Mouse (Mus musculus) bone marrow macrophage, adult 2 months (primary cell): Measurements from ENCODE around the gene Ttc28. TPM values are rescaled to one million over a fixed set of nuclear protein-coding genes. Genes with fewer than 3 reads are reported as not detected.

ENCODE experiments used
- H3K27ac ChIP-seq: 2 replicates; pipeline ENCODE4 v1.5.1; 2012; ENCODE audit warnings: low read depth, low read length; ENCODE audit not compliant: insufficient read depth
- H3K4me1 ChIP-seq: 2 replicates; pipeline ENCODE4 v1.6.1; 2012; ENCODE audit warnings: low read length; ENCODE audit not compliant: control insufficient read depth, insufficient read depth
- H3K4me3 ChIP-seq: 2 replicates; pipeline ENCODE4 v1.5.1; 2012; ENCODE audit warnings: mild to moderate bottlenecking, low read length, moderate library complexity; ENCODE audit not compliant: insufficient read depth
- CTCF ChIP-seq: IDR thresholded peaks from 2 replicates; pipeline ENCODE4 v1.5.1; 2012; ENCODE audit warnings: low read depth, mild to moderate bottlenecking, low read length, moderate library complexity
- POLR2A ChIP-seq: IDR thresholded peaks from 2 replicates; pipeline ENCODE4 v1.6.1; 2012; ENCODE audit warnings: mild to moderate bottlenecking, low read depth, low read length, borderline replicate concordance
- polyA plus RNA-seq: library from polyadenylated mRNA; stranded (reverse); fragments of >200 nt; gene quantifications from 2 replicates; pipeline ENCODE4 v1.2.4, GENCODE M21; 2012; ENCODE audit not compliant: missing spikeins, insufficient read depth, insufficient read length

Gene Ttc28
- polyA plus RNA-seq, 1 experiment = 1.7 TPM

DNA sequence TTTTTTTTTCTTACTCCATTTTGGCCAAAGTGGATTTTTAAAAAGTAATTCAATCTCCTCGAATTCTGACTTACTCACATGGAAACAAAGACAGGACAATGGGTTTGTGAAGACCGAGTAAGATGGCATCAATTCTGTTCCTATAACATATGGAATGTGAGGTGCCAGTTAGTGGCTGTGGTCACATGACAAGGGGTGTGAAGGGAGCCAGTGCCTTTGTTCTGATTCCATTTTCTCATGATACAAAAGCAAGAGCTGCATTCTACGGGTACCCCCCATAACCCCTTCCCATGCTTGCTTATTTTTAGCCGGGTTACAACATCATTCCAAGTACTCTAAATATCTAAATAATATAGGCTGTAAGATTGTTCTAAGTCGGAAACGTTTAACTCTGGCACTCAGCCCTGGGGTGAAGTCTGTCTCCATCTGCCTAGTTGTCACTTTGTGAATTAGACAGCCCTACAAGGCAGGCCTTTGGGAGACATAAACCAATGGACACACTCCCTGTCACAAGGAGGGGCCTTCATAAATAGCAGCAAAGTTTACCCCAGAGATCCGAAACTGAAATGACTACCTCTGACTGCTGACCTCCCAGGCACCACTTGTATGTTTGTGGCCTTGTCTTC is 157.6 kb downstream of the Ttc28 start:
- no peak overlapping the region for H3K27ac ChIP-seq
- H3K4me3 ChIP-seq = no peak overlapping the region
- no peak for TF ChIP-seq CTCF
- no peak for TF ChIP-seq POLR2A
- H3K4me1 ChIP-seq = no peaks in the 10 kb centered on the region

DNA sequence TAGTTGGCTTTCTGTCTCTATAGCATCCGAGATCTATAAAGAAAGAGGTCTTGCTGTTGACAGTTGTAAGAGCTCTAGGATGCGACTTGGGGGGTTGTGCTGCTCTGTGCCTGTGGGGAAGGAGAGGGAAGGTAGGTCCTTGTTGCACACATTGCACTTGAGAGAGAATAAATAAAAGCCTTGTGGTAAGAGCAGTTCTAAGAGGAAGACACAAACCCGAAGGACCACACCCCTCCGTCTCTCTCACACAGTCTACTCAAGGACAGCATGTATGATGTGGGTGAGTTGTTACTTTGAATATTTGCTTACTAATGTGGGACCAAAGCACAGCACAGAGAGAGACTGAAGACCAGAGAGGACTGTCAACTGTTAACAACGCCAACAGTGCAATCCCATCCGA is 160.2 kb downstream of the Ttc28 start:
- TF ChIP-seq CTCF = no peak
- TF ChIP-seq POLR2A = no peak
- peaks cover 10% of the 10 kb centered on the region for H3K4me1 ChIP-seq
- no peak overlapping the region for H3K4me3 ChIP-seq
- no peak overlapping the region for H3K27ac ChIP-seq

DNA sequence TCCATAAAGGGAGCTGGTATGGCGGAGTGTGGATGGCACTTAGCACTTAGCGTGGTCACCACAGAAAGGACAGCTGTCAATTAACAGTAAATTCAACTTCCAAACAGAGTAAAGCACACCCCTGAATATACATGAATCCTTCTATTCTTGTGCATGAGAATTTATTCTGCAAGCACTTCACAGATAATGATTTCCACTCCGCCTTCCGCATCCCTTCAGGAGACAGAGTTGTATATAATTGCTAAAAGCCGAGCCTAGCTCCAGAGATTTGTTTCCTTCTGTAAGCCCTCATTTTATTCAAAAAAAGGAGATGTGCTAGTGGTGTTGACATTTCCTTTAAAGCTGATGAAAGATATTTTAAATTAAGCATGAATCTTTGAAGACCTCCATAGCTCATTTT is 162.3 kb downstream of the Ttc28 start:
- no peak for TF ChIP-seq CTCF
- no peak for TF ChIP-seq POLR2A
- no peak overlapping the region for H3K27ac ChIP-seq
- H3K4me1 ChIP-seq = peaks cover 11% of the 10 kb centered on the region
- no peak overlapping the region for H3K4me3 ChIP-seq

DNA sequence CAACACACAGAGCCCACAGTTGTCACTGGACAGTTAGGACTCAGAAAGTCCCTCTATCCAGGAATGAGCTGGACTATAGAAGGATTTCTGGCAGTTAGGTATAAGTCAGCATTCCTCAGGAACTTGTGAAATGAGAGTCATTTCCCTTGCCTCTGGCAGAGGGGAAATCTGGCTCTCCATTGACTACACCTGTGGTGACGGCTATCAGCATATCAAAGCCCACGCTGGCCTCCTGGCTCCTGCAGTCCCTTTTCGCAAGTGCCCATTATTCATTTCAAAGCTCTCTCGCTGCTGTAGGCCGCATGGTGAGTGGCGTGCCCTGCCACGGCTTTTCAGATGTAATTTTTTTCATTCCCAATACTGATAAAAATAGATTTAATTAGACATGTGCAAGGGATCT is 164.6 kb downstream of the Ttc28 start:
- TF ChIP-seq POLR2A (no peak), CTCF (no peak)
- Histone ChIP-seq H3K27ac (no peak overlapping the region), H3K4me3 (no peak overlapping the region), H3K4me1 (peaks cover 11% of the 10 kb centered on the region)

DNA sequence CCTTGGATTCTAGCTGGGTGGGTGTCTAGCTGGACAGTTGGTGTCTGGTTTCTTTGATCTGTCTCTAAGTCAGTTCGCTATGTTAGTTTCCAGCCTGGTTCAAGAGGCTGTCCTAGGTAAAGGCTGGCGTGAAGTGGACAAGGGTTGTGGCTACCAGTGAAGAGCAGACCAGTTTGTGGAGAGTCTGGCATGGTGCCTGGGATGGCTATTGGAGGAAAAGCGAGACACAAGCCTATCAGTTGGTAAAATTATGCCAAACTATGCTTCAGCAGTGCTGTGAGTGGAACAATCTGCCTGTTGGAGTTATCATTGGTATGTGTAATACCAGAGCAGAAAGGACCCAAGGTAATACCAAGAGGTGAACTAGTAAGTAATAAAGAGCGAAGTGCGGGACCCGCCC is 166.8 kb downstream of the Ttc28 start:
- no peak overlapping the region for H3K27ac ChIP-seq
- no peak overlapping the region for H3K4me3 ChIP-seq
- no peak for TF ChIP-seq CTCF
- no peak for TF ChIP-seq POLR2A
- H3K4me1 ChIP-seq = peaks cover 16% of the 10 kb centered on the region

DNA sequence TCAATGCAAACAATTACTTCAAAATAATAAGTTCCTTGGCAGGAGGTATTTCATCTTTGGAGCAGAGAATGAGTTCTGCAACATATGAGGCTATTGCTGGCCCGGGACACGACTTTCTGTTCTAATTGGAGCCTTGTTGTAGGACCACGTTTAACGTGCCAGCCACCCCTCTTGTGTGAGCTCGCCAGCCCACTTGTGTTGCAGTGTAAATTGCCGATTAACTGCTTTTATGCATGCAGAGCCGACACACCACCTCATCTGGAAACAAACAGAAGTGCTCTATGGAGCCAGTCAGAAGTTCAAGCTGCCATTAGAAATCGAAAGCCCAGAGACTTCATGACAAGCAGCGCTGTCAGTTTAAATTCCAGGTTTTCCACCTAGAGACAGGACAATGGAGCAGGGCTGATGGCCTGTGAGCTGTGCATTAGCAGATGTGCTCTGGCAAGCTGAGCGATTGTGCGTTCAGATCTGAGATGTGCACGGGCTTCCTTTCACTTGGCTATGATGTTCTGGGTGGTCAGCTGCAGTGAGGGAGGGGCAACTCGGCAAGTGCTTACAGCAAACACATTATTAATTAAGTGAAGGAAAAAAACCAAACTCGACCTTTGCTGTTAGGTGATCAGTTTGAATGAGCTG is 167.4 kb downstream of the Ttc28 start:
- no peak overlapping the region for H3K4me3 ChIP-seq
- H3K4me1 ChIP-seq = peaks cover 16% of the 10 kb centered on the region
- no peak for TF ChIP-seq CTCF
- TF ChIP-seq POLR2A = no peak
- no peak overlapping the region for H3K27ac ChIP-seq

DNA sequence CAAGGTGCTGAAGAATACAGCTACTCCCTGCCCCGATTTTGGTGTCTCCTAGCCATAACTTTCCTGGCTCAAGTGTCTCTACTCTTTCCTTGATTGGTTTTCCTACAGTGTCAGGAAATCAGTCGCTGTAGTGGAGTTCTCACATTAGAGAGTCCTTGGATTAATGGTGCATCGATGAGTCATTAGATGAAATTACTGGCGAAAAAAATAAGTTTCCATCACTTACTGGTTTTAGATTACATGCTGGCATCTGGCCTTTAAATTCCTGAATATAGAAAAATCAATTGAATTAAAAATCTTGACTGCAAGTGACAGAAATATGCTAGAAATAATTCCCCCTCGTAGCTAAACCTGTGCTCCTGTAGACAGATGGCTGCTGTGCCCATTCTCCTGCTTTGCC is 168.4 kb downstream of the Ttc28 start:
- TF ChIP-seq POLR2A (no peak), CTCF (no peak)
- peaks cover 16% of the 10 kb centered on the region for H3K4me1 ChIP-seq
- no peak overlapping the region for H3K4me3 ChIP-seq

DNA sequence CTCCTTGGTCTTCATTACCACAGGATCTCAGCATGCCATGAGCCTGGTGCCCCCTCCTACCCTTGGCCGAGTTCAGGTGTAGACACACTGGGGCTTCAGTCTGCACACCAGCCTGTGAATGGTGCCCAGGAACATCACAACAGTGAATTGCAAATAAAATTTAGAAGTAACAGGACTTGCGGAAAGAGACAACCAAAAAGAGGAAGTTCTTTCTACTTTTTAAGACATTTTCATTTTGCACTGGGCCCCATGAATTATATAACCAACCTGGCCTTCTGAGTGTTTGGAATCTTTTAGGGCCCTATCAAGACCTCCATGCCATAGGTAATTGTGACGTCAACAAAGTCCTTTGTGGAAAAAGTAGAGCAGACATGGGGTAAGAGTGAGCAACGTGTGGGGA is 170.0 kb downstream of the Ttc28 start:
- peaks cover 8% of the 10 kb centered on the region for H3K4me1 ChIP-seq
- H3K4me3 ChIP-seq = no peak overlapping the region
- H3K27ac ChIP-seq = no peak overlapping the region
- TF ChIP-seq CTCF = no peak
- no peak for TF ChIP-seq POLR2A

More for the DNA sequence above, 168.4 kb downstream of the Ttc28 start:
- H3K27ac ChIP-seq = no peak overlapping the region

DNA sequence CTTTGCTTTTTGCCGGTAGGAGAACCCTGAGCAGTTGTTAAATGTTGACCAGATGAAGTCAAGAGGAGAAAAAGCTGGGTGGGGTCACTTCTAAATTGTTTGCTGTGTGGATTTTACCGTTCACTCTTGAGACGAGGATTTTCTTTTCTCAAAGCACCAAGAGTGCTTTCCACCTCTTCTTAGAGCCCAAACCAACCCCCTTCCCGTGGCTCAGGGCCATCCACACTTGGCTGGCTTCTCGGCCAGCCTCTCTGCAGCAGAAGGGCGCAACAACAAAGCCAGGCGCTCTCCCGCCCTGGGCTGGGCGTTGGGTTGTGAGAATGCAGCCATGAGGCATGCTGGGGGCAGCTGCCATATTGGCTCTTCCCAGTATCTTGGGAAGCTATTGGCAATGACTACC is 170.5 kb downstream of the Ttc28 start:
- Histone ChIP-seq H3K27ac (no peak overlapping the region), H3K4me3 (no peak overlapping the region), H3K4me1 (peaks cover 5% of the 10 kb centered on the region)
- no peak for TF ChIP-seq CTCF
- no peak for TF ChIP-seq POLR2A

DNA sequence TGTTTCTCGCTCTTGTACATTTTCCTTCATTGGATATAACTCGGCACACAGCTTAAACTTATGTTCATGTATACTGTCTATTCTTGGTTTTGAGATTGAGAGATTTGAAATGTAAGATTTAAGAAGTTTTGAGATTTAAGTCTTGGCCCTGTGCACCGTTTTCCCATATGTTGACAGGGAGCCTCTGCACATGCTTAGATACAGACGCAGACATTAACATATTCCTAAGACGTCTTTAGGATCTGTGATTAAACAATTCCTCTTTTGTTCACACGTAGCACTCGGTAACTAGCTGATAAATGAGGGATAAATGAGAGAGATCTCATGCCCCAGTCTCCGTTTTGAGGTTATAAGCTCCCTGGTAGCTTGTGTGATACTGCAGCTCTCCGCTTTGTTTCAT is 174.8 kb downstream of the Ttc28 start:
- TF ChIP-seq CTCF (no peak), POLR2A (no peak)
- Histone ChIP-seq H3K4me3 (no peak overlapping the region), H3K27ac (no peak overlapping the region), H3K4me1 (peaks cover 11% of the 10 kb centered on the region)

DNA sequence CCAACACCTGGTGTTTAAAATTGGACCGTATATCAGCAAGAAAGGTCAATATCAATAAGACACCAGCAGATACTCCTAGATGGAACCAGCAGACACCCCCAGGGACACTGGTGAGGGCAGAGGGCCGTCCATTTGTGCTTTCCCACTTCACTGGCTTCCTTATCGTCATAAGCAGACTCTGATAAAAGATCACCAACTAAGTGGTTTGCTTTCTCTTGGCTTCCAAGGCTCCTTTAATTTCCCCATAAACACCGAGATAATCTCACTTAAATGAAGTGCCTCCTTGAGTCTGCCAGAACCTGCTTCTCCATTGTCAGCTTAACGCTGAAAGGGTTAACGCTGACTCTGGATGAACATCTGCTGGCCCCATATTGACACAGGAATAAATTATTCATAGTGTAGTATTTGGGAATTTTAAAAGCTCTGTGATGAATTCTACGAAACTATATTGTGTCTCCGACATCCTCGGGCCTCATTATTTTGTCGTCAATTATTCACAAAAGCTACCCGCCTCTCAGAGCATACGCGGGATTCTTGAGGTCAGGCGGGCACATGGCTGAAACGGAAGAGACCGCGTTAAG is 175.3 kb downstream of the Ttc28 start:
- no peak overlapping the region for H3K4me3 ChIP-seq
- peaks cover 13% of the 10 kb centered on the region for H3K4me1 ChIP-seq
- TF ChIP-seq CTCF (no peak), POLR2A (no peak)
- H3K27ac ChIP-seq = no peak overlapping the region
